Mouse (Mus musculus) spleen, postnatal 10 days (tissue): Measurements from ENCODE around the gene Olfr1167.
"Not testable (repeated sequence)": the region's sequence is repeated elsewhere in the genome, so short reads cannot be mapped to it uniquely, and the experiment has no call there.

Source experiments
- DNase-seq, 2 experiments: peaks; one replicate each; pipeline ENCODE4 v3.0.0; 2021 to 2022; ENCODE audit warnings: low spot score in 2 of 2

Gene Olfr1167

GRCm38 (mm10) chr2:88155093-88155492 is at the start of gene Olfr1167:
Gene Olfr1167 (minus strand): TSS chr2:88155193.
- DNase-seq = not testable (repeated sequence)

GRCm38 (mm10) chr2:88181580-88181979 is 26.6 kb upstream of the Olfr1167 start, which contains the start of gene Olfr1168:
Gene Olfr1168 (plus strand): TSS chr2:88181880.
- DNase-seq = no peak

GRCm38 (mm10) chr2:88128172-88128571 is 26.8 kb downstream of the Olfr1167 start, which contains the start of gene Olfr1166:
Gene Olfr1166 (minus strand): TSS chr2:88128272.
- DNase-seq = no peak
